Mouse (Mus musculus) intestine, embryonic 14.5 days (tissue): ENCODE results near the gene Map7d1. TPM values are rescaled to one million over a fixed set of nuclear protein-coding genes. Genes with fewer than 3 reads are reported as not detected.

Experiments
- ATAC-seq: fragments of 200-750 bp; cut with Nextera tagmentation; replicated peaks from 2 replicates; pipeline ENCODE4 v1.8.0; 2017; ENCODE audit warnings: low read depth, moderate number of reproducible peaks, moderate TSS enrichment, moderate library complexity; ENCODE audit not compliant: low FRiP score, low TSS enrichment
- DNase-seq: peaks from one replicate; pipeline ENCODE4 v3.0.0-alpha.2; 2018; ENCODE audit warnings: low spot score
- H3K27ac ChIP-seq: fragments of 300-500 bp; sonication (generic); 2 replicates; pipeline ENCODE4 v1.5.1; 2014; ENCODE audit warnings: low read depth, mild to moderate bottlenecking, control low read depth
- H3K27me3 ChIP-seq: fragments of 300-500 bp; sonication (generic); replicated peaks from 2 replicates; pipeline ENCODE4 v1.6.1; 2014; ENCODE audit warnings: low read length, control low read depth; ENCODE audit not compliant: control insufficient read depth, insufficient read depth
- H3K36me3 ChIP-seq: fragments of 300-500 bp; sonication (generic); 2 replicates; pipeline ENCODE4 v1.6.1; 2014; ENCODE audit warnings: low read length, control low read depth; ENCODE audit not compliant: control insufficient read depth, insufficient read depth
- H3K4me1 ChIP-seq: fragments of 300-500 bp; sonication (generic); replicated peaks from 2 replicates; pipeline ENCODE4 v1.6.1; 2014; ENCODE audit warnings: low read length, control low read depth, mixed read lengths; ENCODE audit not compliant: control insufficient read depth, insufficient read depth
- H3K4me2 ChIP-seq: fragments of 300-500 bp; sonication (generic); 2 replicates; pipeline ENCODE4 v1.6.1; 2014; ENCODE audit warnings: low read length
- H3K4me3 ChIP-seq: fragments of 300-500 bp; sonication (generic); 2 replicates; pipeline ENCODE4 v1.5.1; 2014; ENCODE audit warnings: low read depth, low read length, control low read depth, mixed read lengths
- H3K9ac ChIP-seq: fragments of 300-500 bp; sonication (generic); 2 replicates; pipeline ENCODE4 v1.6.1; 2014; ENCODE audit warnings: mild to moderate bottlenecking, low read length
- H3K9me3 ChIP-seq: fragments of 300-500 bp; sonication (generic); 2 replicates; pipeline ENCODE4 v1.6.1; 2016; ENCODE audit warnings: low read length, control low read depth; ENCODE audit not compliant: control insufficient read depth
- WGBS: fragments of 180-500 bp; shearing (Covaris S2); extraction: QIAGEN DNeasy Blood & Tissue Kit; methylation state at CpG from one replicate; pipeline ENCODE4 v1.1.7; 2014; 5-methylcytosine and 5-hydroxymethylcytosine counted together
- polyA plus RNA-seq: library from polyadenylated mRNA; unstranded; fragments of >200 nt; fragmentation: Nextera tagmentation; extraction: Ambion mirVana; gene quantifications from 2 replicates; pipeline ENCODE4 v1.2.1, GENCODE M21; 2014

Gene Map7d1
- polyA plus RNA-seq, 1 experiment from 2014 or later = 38.0 TPM

DNA sequence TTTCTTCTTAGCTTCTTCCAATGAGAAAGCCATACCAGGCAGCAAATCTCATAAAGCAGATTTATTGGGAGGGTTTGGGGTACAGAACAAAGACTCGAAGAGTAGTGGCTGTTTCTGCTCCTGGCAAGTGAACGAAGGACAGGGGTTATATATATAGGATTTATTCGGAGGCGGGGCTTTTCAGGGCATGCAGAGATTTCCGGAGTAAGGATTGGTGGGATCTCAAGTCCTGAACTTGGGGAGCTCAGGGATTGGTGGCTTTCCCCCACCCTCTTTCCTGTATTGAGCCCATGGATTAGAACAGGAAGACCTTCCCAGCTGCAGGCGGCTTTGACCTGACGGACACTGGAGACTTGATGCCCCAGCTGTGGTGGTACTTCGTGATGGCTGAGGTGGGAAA is 52.1 kb downstream of the Map7d1 start:
- H3K36me3 ChIP-seq = no peaks in the 10 kb centered on the region
- ATAC-seq (no peak), DNase-seq (no peak)
- no peaks in the 10 kb centered on the region for H3K9me3 ChIP-seq
- no peak overlapping the region for H3K27ac ChIP-seq
- 77% methylated on average over 8 of the region's 8 CpGs for WGBS
- H3K4me2 ChIP-seq = no peak overlapping the region
- no peak overlapping the region for H3K4me3 ChIP-seq
- H3K27me3 ChIP-seq = no peaks in the 10 kb centered on the region
- H3K9ac ChIP-seq = no peak overlapping the region
- peaks cover 24% of the 10 kb centered on the region for H3K4me1 ChIP-seq

DNA sequence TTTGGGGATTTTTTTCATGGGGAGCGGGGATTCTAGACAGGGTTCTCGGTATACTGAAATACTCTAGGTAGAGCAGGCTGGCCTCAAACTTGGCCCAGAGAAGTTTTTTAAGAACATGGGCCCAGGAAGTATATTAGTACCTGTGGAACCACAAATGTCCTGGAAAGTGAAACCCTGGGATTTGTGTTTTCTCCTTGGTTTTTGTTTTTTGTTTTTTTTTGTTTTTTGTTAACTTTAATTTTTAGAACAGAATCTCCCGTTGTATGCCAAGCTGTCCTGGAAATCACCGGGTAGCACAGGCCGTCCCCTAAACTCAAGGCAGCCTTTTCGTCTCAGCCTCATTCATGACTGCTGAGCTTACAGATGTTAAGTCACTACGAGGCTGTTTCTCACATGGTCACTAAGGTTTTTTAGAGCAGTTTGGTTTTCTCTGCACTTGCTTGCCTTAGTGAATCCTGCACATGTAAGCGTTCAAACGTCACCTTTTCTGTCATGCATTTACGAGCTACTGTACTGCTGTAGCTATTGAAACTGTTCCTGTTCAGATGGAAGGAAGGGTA is 52.7 kb downstream of the Map7d1 start:
- DNase-seq = no peak

DNA sequence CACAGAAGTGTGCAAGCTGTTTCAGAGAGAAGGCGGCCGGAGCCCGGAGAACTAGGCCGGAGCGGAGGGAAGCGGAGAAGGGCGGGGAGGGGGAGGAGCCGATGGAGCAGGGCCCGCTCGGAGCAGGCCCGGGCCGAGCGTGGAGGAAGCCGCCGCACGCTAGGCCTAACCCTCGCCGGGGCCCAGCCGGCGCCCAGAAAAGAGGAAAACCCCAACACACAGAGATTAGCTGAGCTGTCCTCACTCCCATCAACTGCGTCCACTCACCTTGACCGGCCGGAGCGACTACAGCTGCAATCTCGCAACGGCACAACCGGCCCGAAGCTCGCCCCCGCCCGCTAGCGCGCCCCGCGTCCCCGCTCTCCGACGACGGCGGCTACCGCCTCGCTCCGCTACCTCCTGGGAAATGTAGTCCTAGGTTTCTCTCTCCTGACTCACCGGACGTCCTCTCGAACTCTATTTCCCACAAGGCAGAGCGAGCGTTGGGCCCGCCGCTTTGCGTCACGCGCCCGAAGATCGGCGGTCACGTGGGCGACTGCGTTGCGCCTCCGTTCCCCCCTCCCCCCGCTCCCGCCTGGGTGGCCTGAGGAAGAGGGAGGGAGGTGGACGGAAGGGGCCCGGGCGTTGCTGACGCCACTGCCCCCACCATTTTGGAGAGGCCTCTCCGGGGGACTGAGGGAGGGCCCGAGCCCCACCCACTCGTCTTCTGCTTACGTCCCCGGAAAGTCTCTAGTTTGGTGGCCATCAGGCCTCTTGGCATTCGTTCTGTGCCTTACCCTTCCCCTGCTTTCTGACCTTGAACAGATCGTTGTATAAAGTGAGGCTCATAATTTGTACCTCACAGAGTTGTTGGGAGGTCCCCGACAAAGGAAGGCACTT is 53.6 kb downstream of the Map7d1 start, which contains the start of gene Thrap3:
Gene Thrap3, minus strand, starts transcription at position 458 of the 879 bp plus-strand sequence.
- H3K27ac ChIP-seq = peak within 1 kb of the TSS; percentile 98
- DNase-seq = peak; percentile 97
- WGBS = under 1% methylated on average over 69 of the region's 75 CpGs
- peak within 1 kb of the TSS; percentile 88 for H3K4me2 ChIP-seq
- H3K4me3 ChIP-seq = peak within 1 kb of the TSS; percentile 92
- H3K9me3 ChIP-seq = no peaks in the 10 kb centered on the region
- ATAC-seq = peak; percentile 99
- peak within 1 kb of the TSS; percentile 86 for H3K9ac ChIP-seq
- H3K36me3 ChIP-seq = peaks cover 4% of the 10 kb centered on the region; the same call in 1 of the 2 replicates
- H3K27me3 ChIP-seq = no peaks in the 10 kb centered on the region
- peaks cover 31% of the 10 kb centered on the region for H3K4me1 ChIP-seq

More for the DNA sequence above, 52.7 kb downstream of the Map7d1 start:
- no peak for ATAC-seq
- no peaks in the 10 kb centered on the region for H3K9me3 ChIP-seq
- peak overlapping the region; percentile 62 for H3K4me2 ChIP-seq
- H3K27ac ChIP-seq = peak overlapping the region; percentile 96
- peaks cover 3% of the 10 kb centered on the region; the same call in 1 of the 2 replicates for H3K36me3 ChIP-seq
- peak overlapping the region; percentile 48 for H3K9ac ChIP-seq
- 68% methylated on average over 10 of the region's 10 CpGs for WGBS
- H3K4me3 ChIP-seq = peak overlapping the region; percentile 92
- H3K27me3 ChIP-seq = no peaks in the 10 kb centered on the region
- peaks cover 28% of the 10 kb centered on the region for H3K4me1 ChIP-seq

DNA sequence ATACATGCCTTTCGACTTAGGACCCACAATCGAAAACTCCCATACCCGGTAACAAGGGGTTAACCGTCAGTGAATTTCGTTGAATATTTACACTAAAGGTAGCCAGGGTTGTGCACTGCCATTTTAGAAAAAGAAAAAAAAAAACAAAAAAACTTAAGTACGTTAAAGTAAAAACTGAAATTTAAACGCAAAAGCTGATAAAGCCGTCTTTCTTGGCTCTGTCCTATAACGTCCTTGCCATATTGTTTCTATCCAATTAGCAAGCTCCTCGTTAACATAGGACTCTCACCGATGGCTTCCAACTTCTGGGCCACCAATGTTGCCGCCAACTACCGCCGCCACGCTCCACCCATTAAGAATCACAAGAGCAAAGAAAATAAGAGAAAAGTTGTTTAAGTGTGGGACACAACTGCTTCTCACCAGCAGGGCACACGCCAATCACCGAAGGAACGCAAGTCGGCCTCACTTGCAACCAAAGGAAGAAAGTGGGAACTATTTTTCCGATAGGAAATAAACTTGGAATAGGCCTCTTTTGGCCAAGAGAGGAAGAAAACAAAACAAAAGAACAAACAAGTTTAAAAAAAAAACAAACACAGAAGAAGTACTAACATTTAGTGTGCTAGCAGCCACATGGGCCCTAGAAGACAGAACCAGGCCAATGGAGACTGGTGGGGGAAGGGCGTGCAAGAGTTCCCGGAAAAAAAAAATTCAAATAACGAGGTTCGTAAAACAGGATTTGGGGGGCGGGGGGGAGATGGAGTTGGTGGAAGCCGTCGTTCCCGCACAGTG is 54.4 kb downstream of the Map7d1 start:
- peaks cover 4% of the 10 kb centered on the region; the same call in 1 of the 2 replicates for H3K36me3 ChIP-seq
- H3K4me3 ChIP-seq = peak overlapping the region; percentile 92
- DNase-seq = peak; percentile 78
- H3K4me1 ChIP-seq = peaks cover 31% of the 10 kb centered on the region
- peak overlapping the region; percentile 88 for H3K4me2 ChIP-seq
- H3K27ac ChIP-seq = peak overlapping the region; percentile 98
- no peaks in the 10 kb centered on the region for H3K27me3 ChIP-seq
- H3K9me3 ChIP-seq = no peaks in the 10 kb centered on the region
- ATAC-seq = no peak
- H3K9ac ChIP-seq = peak overlapping the region; percentile 86
- under 1% methylated on average over 28 of the region's 28 CpGs for WGBS

DNA sequence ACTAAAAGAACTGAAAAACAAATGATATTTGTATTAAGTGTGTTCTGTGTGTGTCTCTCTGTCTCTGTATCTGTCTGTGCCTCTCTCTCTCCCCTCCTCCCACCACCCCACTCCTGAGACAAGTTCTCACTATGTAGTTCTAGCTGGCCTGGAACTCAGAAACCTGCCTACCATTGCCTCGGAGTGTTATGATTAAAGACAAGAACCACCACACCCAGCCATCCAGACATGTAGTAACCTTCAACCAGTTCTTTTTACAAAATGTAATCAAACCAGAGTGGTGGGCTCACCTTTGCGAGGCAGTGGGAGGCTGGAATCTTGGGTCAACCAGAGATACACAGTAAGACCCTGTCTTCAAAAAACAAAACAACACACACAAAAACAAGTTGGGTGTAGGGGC is 55.5 kb downstream of the Map7d1 start:
- peak overlapping the region; percentile 88 for H3K4me2 ChIP-seq
- H3K9ac ChIP-seq = peak overlapping the region; percentile 86
- no peaks in the 10 kb centered on the region for H3K27me3 ChIP-seq
- no peak overlapping the region for H3K27ac ChIP-seq
- H3K4me1 ChIP-seq = peaks cover 31% of the 10 kb centered on the region
- WGBS = 21% methylated on average over 2 of the region's 2 CpGs
- H3K4me3 ChIP-seq = peak overlapping the region; percentile 92
- ATAC-seq (no peak), DNase-seq (no peak)
- peaks cover 4% of the 10 kb centered on the region; the same call in 1 of the 2 replicates for H3K36me3 ChIP-seq
- no peaks in the 10 kb centered on the region for H3K9me3 ChIP-seq

DNA sequence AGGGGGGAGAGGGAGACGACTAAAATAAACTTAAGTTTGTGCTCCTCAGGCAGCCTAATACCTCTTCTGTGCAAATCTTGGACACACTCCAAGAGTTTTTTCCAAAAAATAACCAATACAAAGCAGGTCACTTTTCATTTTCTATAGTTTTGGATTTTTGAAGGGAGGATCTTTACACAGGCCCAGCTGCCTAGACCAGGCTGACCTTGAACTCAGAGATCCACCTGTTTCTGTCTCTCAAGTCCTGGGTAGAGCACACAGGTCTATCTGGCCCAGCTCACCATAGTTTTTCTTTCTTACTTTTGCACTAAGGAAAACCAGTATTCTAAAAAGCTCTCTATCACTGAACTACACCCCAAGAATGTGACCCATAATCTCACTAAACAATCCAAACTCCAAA is 56.1 kb downstream of the Map7d1 start:
- DNase-seq = no peak

DNA sequence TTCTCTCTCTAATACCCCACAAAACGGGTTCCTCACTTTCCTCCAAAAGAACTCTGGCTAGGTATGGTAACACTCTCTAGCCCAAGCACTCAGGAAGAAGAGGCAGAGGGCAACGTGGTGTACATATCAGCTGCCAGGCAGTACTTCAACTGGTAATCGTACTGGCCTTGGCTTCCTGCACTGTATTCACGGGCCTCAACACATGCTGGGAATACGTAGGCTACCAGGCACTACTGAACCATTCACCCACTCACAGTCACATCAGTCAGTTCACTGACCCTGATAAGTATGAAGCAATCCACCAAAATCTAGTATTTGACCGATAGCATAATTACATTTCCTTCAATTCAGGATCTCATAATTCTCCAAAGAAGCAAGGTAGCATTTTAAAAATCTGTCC is 56.6 kb downstream of the Map7d1 start:
- Histone ChIP-seq H3K36me3 (peaks cover 5% of the 10 kb centered on the region), H3K27me3 (no peaks in the 10 kb centered on the region), H3K4me1 (peaks cover 31% of the 10 kb centered on the region), H3K4me3 (no peak overlapping the region), H3K9me3 (no peaks in the 10 kb centered on the region), H3K27ac (no peak overlapping the region), H3K4me2 (peak overlapping the region; percentile 88), H3K9ac (no peak overlapping the region)
- DNase-seq (no peak), ATAC-seq (no peak)
- WGBS = 79% methylated on average over 6 of the region's 6 CpGs

More for the DNA sequence above, 56.1 kb downstream of the Map7d1 start:
- WGBS = 29% methylated on average over 1 of the region's 1 CpGs
- H3K9me3 ChIP-seq = no peaks in the 10 kb centered on the region
- H3K27me3 ChIP-seq = no peaks in the 10 kb centered on the region
- H3K4me1 ChIP-seq = peaks cover 31% of the 10 kb centered on the region
- ATAC-seq = no peak
- H3K4me2 ChIP-seq = peak overlapping the region; percentile 88
- H3K4me3 ChIP-seq = peak overlapping the region; percentile 92; the same call in 1 of the 2 replicates
- no peak overlapping the region for H3K27ac ChIP-seq
- peak overlapping the region; percentile 16; the same call in 1 of the 2 replicates for H3K9ac ChIP-seq
- peaks cover 4% of the 10 kb centered on the region; the same call in 1 of the 2 replicates for H3K36me3 ChIP-seq

DNA sequence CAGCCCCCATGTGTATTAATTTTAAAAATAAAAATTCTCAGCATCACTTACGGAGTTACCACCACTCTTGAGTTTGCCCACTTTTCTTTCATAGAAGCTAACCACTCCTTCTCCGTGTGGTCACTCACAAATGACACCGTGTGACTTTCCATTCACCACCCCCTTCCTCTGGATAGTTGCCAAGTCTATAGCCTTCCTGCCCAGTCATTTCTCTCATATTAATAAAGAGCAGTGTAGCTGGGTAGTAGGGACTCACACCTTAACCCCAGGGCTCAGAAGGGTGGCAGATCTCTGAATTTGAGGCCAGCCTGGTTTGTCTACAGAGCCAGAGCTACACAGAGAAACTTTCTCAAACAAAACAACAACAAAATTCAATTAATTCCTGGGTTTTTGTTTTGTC is 58.7 kb downstream of the Map7d1 start:
- no peak for ATAC-seq
- Histone ChIP-seq H3K9me3 (no peaks in the 10 kb centered on the region), H3K4me3 (no peak overlapping the region), H3K27ac (no peak overlapping the region), H3K9ac (no peak overlapping the region), H3K36me3 (peaks cover 25% of the 10 kb centered on the region), H3K4me2 (no peak overlapping the region), H3K27me3 (no peaks in the 10 kb centered on the region), H3K4me1 (peaks cover 26% of the 10 kb centered on the region)
- WGBS = 69% methylated on average over 3 of the region's 3 CpGs
- no peak for DNase-seq
